Mouse (Mus musculus) erythroid progenitor cell, adult 5-6 weeks (primary cell): ENCODE data around the gene Olfr975. TPM values are rescaled to one million over a fixed set of nuclear protein-coding genes. Genes with fewer than 3 reads are reported as not detected.
"Not testable (repeated sequence)": the region's sequence is repeated elsewhere in the genome, so short reads cannot be mapped to it uniquely, and the experiment has no call there.

ENCODE experiments used
- ATAC-seq: replicated peaks from 2 replicates; pipeline ENCODE4 v1.8.0; 2016; ENCODE audit warnings: moderate number of reproducible peaks, mild to moderate bottlenecking, moderate TSS enrichment, inconsistent platforms; ENCODE audit not compliant: poor library complexity, low FRiP score, severe bottlenecking
- total RNA-seq, 2 experiments: library from RNA; stranded (forward) in 1 of 2; stranded (reverse) in 1 of 2; fragments of 150-400 nt in 1 of 2; fragments of 186-747, 209-891 nt in 1 of 2; gene quantifications; 2 replicates each; pipeline versions ENCODE4 v1.2.3 to v1.2.4; 2015 to 2017; ENCODE audit warnings: low replicate concordance in 2 of 2

Olfr975 gene
- total RNA-seq (2015; ENCODE audit: low replicate concordance) = not detected in 2 replicates
- total RNA-seq (2017; ENCODE audit: low replicate concordance) = not detected in 2 replicates

DNA sequence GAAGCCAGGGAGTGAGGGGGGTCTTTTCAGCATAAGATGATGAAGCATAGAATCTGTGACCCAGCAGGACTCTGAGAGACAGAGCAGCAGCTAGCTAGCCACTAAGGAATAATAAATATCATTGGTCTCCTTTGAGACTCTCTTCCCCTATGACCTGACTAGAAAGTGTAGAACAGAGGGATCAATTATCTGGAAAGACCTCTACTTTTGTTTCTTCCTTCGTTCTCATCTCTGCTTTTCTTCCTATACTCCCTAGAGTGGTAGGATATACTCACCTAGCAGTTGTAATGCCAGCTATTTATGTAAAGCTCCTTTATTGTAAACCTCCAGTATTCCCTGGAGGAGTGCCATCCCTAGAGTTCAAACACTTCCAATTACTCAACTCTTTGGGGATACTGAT lies at the start of gene Olfr975:
Olfr975 (minus strand) TSS at position 101 of the 400 bp plus-strand sequence.
- no peak for ATAC-seq

DNA sequence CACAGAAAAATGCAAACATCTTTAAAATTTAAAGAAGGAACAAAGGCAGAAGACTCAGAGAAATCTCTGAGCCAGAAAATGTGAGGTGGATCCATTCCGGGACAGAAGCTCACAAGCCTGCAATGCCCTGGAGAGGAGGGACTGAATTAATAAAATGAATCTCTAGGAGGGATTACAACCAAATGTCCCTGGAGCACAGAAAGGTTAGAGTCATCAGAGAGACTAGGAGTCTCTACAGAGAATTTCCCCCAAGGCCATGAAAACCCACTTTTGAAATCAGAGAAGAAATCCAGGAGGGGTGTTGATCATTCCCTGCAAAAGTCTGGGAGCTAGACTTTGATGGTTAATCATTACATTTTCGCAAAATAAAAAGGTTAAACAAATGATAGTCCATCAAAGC lies 40.0 kb upstream of the Olfr975 start, which contains the start of gene Olfr978:
Olfr978 (plus strand) TSS at position 301 of the 400 bp plus-strand sequence.
- ATAC-seq = no peak

DNA sequence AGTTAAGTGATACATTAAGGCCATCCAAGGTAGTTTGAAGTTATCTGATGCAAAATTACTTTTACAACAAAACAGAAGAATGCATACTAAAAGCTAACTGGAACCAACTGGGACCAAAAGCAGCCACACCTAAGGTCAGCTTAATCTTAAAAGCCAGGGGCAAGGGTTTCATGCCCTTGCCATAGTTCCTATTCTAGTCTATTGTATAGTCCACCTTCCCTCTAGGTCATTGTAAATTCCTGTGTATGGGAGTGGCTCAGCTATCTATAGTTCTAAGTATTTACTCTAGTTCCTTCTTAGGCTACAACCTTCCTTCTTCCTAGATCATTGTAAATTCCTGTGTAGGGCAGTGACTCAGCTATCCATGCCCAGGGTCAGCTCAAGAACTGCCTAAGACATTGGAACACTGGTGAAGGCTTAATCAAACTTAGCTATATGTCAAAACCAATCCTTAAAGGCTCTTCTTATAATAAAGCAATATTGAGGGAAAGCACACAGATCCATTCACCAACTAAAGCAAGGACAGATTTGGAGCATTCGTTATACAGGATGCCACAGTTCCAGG lies 24.8 kb upstream of the Olfr975 start:
- not testable (repeated sequence) for ATAC-seq

DNA sequence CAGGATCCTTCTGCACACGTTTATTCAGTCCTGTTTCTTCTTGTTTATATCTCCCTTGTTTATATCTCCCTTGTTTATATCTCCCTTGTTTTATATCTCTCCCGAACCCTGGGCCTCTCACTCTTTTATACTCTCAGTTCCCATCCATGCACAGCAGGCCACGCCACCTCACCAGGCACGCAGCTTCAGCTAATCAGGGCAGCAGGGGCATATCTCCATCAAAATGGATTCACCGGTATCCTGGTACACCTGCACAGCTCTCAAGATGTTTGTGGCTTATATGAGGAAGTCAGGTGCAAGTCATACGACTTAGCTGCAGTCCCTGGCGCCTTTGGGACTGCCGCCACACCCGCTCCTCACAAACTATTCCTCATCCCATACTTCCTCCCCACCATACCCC lies 9.2 kb upstream of the Olfr975 start, which contains the start of gene Olfr976:
Olfr976 (minus strand) TSS at position 101 of the 400 bp plus-strand sequence.
- not testable (repeated sequence) for ATAC-seq

DNA sequence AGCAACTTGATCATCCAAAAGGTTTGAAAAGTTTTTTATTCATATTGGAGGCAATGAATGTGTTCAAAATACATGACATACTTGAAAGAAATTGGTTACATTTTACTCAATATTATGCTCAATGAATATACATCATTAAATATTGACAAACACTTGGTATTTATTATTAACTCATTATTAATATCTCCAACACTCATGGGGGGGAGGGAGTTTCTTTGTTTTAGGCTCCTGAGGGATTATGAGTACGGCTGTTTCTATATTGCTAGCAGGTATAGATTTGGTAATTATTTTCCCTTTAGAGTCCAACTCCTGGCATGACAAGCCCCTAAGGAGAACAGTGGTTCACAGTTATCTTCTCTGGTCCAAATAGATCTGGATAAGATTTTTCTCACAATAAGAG lies 14.6 kb downstream of the Olfr975 start, which contains the start of gene Olfr974:
Olfr974 (plus strand) TSS at position 301 of the 400 bp plus-strand sequence.
- no peak for ATAC-seq

DNA sequence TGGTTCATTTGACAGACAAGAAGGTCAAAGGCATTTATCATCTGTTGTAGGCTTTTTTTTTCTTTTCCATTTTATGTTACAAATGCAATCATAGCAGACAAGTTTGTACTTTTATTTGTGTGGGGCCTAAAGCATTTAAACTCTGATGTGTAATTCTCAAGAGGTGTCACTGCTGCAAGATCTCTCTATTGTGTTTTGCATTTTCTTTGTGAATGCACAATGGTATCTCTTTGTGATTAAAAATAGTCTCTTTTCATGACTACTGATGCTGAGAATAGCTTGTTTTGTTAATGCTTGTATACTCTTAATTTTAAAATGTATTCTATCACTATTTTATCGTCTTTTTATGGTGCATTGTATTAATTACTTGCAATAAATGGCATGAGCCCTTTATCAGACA lies 23.0 kb downstream of the Olfr975 start:
- ATAC-seq = not testable (repeated sequence)

DNA sequence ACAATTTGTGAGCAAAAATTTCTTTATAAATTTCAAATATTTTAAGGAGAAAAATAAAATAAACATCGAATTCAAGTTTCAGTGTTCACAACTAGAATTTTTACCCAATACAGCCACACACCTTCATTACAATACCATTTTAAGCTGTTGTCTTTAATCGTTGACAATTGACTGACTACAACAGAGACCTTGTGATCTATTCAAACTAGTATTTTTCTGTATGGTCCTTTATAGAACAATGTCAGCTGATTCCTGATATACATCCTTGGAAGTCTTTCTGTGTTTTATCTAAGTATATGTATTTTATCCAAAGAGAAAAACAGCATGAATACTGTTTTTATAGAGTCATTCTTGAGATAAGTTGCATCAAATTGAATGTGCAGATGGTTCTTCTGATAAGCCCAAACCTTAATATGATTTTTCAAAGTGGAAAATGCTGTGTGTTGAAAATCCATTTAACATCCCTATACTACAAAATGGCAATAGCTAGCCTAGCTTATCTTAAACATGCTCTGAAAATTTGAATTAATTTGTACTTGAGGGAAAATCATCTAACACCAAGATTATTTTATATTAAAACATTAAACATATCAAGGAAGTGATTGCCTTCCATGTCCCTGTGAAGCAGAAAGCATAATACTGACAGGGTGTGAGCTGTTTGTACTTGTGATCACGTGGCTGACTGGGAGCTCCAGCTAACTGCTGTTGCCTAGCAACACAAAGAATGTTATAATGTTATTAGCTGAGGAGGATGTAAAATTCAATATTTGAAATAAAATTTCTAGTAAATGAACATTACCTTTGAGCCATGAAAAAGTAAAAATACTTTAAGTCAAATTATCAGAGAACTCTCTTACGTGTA lies 23.6 kb downstream of the Olfr975 start:
- ATAC-seq = not testable (repeated sequence)

DNA sequence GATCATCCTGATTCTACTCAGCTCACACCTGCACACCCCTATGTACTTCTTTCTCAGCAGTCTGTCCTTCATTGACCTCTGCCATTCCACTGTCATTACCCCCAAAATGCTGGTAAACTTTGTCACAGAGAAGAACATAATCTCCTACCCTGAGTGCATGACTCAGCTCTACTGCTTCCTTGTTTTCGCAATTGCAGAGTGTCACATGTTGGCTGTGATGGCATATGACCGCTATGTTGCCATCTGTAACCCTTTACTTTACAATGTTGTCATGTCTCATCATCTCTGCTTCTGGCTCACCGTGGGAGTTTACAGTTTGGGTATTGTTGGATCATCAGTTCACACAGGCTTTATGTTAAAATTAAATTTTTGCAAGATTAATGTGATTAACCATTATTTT lies 41.9 kb downstream of the Olfr975 start:
- no peak for ATAC-seq

DNA sequence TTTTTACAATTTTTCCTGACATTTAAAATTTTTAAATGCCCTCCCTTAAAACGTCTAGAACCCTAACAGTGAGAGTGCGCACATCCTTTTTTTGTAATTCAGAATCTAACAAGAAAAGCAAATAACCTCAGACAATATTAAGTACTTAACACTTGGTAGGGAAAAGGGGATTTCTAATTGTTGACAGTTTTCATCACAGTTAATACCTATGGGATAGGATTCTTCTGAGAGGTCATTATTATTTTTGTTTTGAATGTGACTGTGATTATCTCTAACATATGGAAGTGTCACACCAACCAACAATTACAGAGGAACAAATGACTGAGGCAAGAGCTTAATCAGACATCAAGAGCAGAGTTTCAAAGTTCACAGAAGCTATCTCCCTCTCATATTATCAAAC lies 44.8 kb downstream of the Olfr975 start, which contains the start of gene Olfr229:
Olfr229 (plus strand) TSS at position 301 of the 400 bp plus-strand sequence.
- no peak for ATAC-seq

DNA sequence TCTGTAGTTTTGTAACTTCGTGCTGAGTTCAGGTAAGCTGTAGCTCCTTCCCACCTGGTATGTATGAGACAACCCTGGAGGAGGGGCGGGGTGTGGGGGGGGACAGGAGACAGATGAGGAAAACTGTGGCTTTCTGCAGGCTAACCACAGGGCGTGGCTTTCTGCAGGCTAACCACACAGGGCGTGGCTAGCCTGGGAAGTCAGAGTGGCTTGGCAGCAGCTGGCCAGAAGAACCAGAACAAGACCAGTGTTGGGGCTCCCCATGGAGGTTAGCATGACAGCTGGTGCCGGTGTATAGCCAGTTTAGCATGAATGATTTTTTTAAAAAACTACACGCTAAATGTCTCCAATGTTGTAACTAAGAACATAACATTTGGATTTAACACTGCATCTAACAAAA lies 46.7 kb downstream of the Olfr975 start:
- no peak for ATAC-seq

Other genes starting within 250 kb of the Olfr975 start
- gene Olfr149, start 244.9 kb downstream of the Olfr975 start, total RNA-seq (2015; ENCODE audit: low replicate concordance) = not detected in 2 replicates
- gene Olfr149, start 244.9 kb downstream of the Olfr975 start, total RNA-seq (2017; ENCODE audit: low replicate concordance) = not detected in 2 replicates
- gene Olfr965, start 240.7 kb downstream of the Olfr975 start, total RNA-seq (2015; ENCODE audit: low replicate concordance) = not detected in 2 replicates
- not detected in 2 replicates for gene Olfr965, start 240.7 kb downstream of the Olfr975 start, total RNA-seq (2017; ENCODE audit: low replicate concordance)
- not detected in 2 replicates for gene Olfr150, start 221.1 kb downstream of the Olfr975 start, total RNA-seq (2015; ENCODE audit: low replicate concordance)
- gene Olfr150, start 221.1 kb downstream of the Olfr975 start, total RNA-seq (2017; ENCODE audit: low replicate concordance) = not detected in 2 replicates
- gene Olfr967, start 205.8 kb downstream of the Olfr975 start, total RNA-seq (2015; ENCODE audit: low replicate concordance) = not detected in 2 replicates
- not detected in 2 replicates for gene Olfr967, start 205.8 kb downstream of the Olfr975 start, total RNA-seq (2017; ENCODE audit: low replicate concordance)
- gene Olfr968, start 168.8 kb downstream of the Olfr975 start, total RNA-seq (2015; ENCODE audit: low replicate concordance) = not detected in 2 replicates
- not detected in 2 replicates for gene Olfr968, start 168.8 kb downstream of the Olfr975 start, total RNA-seq (2017; ENCODE audit: low replicate concordance)
- not detected in 2 replicates for gene Olfr969, start 161.1 kb downstream of the Olfr975 start, total RNA-seq (2015; ENCODE audit: low replicate concordance)
- gene Olfr969, start 161.1 kb downstream of the Olfr975 start, total RNA-seq (2017; ENCODE audit: low replicate concordance) = not detected in 2 replicates
- gene Olfr970, start 143.2 kb downstream of the Olfr975 start, total RNA-seq (2015; ENCODE audit: low replicate concordance) = not detected in 2 replicates
- gene Olfr970, start 143.2 kb downstream of the Olfr975 start, total RNA-seq (2017; ENCODE audit: low replicate concordance) = not detected in 2 replicates
- gene Olfr971, start 115.2 kb downstream of the Olfr975 start, total RNA-seq (2015; ENCODE audit: low replicate concordance) = not detected in 2 replicates
- gene Olfr971, start 115.2 kb downstream of the Olfr975 start, total RNA-seq (2017; ENCODE audit: low replicate concordance) = not detected in 2 replicates
- not detected in 2 replicates for gene Olfr972, start 85.6 kb downstream of the Olfr975 start, total RNA-seq (2015; ENCODE audit: low replicate concordance)
- gene Olfr972, start 85.6 kb downstream of the Olfr975 start, total RNA-seq (2017; ENCODE audit: low replicate concordance) = not detected in 2 replicates
- not detected in 2 replicates for gene Olfr229, start 44.7 kb downstream of the Olfr975 start, total RNA-seq (2015; ENCODE audit: low replicate concordance)
- not detected in 2 replicates for gene Olfr229, start 44.7 kb downstream of the Olfr975 start, total RNA-seq (2017; ENCODE audit: low replicate concordance)
- not detected in 2 replicates for gene Olfr974, start 14.5 kb downstream of the Olfr975 start, total RNA-seq (2015; ENCODE audit: low replicate concordance)
- gene Olfr974, start 14.5 kb downstream of the Olfr975 start, total RNA-seq (2017; ENCODE audit: low replicate concordance) = not detected in 2 replicates
- not detected in 2 replicates for gene Olfr976, start 9.1 kb upstream of the Olfr975 start, total RNA-seq (2015; ENCODE audit: low replicate concordance)
- not detected in 2 replicates for gene Olfr976, start 9.1 kb upstream of the Olfr975 start, total RNA-seq (2017; ENCODE audit: low replicate concordance)
- gene Olfr978, start 40.1 kb upstream of the Olfr975 start, total RNA-seq (2015; ENCODE audit: low replicate concordance) = not detected in 2 replicates
- not detected in 2 replicates for gene Olfr978, start 40.1 kb upstream of the Olfr975 start, total RNA-seq (2017; ENCODE audit: low replicate concordance)
- gene Olfr979, start 51.4 kb upstream of the Olfr975 start, total RNA-seq (2015; ENCODE audit: low replicate concordance) = not detected in 2 replicates
- not detected in 2 replicates for gene Olfr979, start 51.4 kb upstream of the Olfr975 start, total RNA-seq (2017; ENCODE audit: low replicate concordance)
- not detected in 2 replicates for gene Olfr980, start 57.5 kb upstream of the Olfr975 start, total RNA-seq (2015; ENCODE audit: low replicate concordance)
- gene Olfr980, start 57.5 kb upstream of the Olfr975 start, total RNA-seq (2017; ENCODE audit: low replicate concordance) = 1.2 TPM in 1 of 2 replicates, not detected in the other
- not detected in 2 replicates for gene Olfr981, start 69.4 kb upstream of the Olfr975 start, total RNA-seq (2015; ENCODE audit: low replicate concordance)
- not detected in 2 replicates for gene Olfr981, start 69.4 kb upstream of the Olfr975 start, total RNA-seq (2017; ENCODE audit: low replicate concordance)
- gene Olfr982, start 121.8 kb upstream of the Olfr975 start, total RNA-seq (2015; ENCODE audit: low replicate concordance) = not detected in 2 replicates
- not detected in 2 replicates for gene Olfr982, start 121.8 kb upstream of the Olfr975 start, total RNA-seq (2017; ENCODE audit: low replicate concordance)
- gene Olfr983, start 141.5 kb upstream of the Olfr975 start, total RNA-seq (2015; ENCODE audit: low replicate concordance) = not detected in 2 replicates
- not detected in 2 replicates for gene Olfr983, start 141.5 kb upstream of the Olfr975 start, total RNA-seq (2017; ENCODE audit: low replicate concordance)
- gene Olfr984, start 162.2 kb upstream of the Olfr975 start, total RNA-seq (2015; ENCODE audit: low replicate concordance) = not detected in 2 replicates
- gene Olfr984, start 162.2 kb upstream of the Olfr975 start, total RNA-seq (2017; ENCODE audit: low replicate concordance) = not detected in 2 replicates
- gene Olfr985, start 178.1 kb upstream of the Olfr975 start, total RNA-seq (2015; ENCODE audit: low replicate concordance) = not detected in 2 replicates
- gene Olfr985, start 178.1 kb upstream of the Olfr975 start, total RNA-seq (2017; ENCODE audit: low replicate concordance) = not detected in 2 replicates
- not detected in 2 replicates for gene Tmem225, start 196.1 kb upstream of the Olfr975 start, total RNA-seq (2015; ENCODE audit: low replicate concordance)
- gene Tmem225, start 196.1 kb upstream of the Olfr975 start, total RNA-seq (2017; ENCODE audit: low replicate concordance) = not detected in 2 replicates
- not detected in 2 replicates for gene Olfr986, start 228.9 kb upstream of the Olfr975 start, total RNA-seq (2015; ENCODE audit: low replicate concordance)
- not detected in 2 replicates for gene Olfr986, start 228.9 kb upstream of the Olfr975 start, total RNA-seq (2017; ENCODE audit: low replicate concordance)
- gene Zfp202, start 240.3 kb upstream of the Olfr975 start, total RNA-seq (2015; ENCODE audit: low replicate concordance) = 0.36 TPM in 1 of 2 replicates, not detected in the other
- 0.77 TPM in 1 of 2 replicates, not detected in the other for gene Zfp202, start 240.3 kb upstream of the Olfr975 start, total RNA-seq (2017; ENCODE audit: low replicate concordance)